Mouse (Mus musculus): ENCODE measurements around the gene Hoxa4.
A peak's percentile ranks its signal among the peaks of the same experiment; 100 is the strongest.

Gene Hoxa4

DNA sequence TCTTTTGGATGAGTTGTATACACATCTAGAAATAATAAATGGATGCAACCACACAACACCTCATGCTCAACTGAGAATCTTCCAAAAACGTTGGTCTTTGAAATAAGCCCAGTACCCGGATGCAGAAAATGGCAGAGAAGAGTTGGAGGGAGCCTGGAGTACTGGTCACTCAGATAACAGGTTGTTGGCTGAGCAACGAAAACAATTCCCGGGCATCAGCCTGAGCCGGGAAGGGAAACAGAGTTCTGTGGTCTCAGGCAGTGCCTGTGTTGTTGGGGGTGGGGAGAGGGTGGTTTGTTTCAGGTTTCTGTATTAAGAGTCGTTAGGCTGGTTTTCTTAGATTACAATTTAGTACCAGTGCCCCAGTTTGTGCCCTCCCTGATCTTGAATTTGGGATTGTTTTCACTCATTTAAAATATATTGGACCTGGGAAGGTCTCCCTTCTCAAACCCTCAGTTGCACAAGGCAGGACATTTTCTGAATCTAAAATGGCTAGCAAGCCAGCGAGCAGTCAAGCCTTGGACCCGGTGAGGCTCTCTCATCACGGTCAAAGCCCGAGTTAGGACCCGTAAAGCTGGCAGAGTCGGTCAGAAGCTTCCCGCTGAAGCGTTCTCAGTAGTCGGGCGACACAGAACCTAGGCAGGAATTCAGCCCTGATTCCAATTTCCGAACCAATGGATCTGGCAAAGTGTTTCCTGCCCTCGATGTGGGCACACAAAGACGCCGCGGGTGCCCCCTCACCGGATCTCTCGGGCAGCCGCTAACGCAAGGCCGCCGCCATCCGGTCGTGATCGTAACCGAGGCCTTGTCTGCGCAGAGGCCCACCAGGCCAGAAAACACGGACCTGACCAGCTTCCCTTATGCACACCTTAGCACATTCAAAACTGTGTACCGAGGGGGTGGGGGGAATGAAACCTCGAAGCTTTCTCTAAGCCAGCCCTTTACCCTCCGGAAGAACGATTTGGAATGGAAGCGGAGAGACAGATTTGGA lies 37.2 kb upstream of the Hoxa4 start:
- no peak for DNase-seq (ENCODE audit: low read depth, low spot score)

DNA sequence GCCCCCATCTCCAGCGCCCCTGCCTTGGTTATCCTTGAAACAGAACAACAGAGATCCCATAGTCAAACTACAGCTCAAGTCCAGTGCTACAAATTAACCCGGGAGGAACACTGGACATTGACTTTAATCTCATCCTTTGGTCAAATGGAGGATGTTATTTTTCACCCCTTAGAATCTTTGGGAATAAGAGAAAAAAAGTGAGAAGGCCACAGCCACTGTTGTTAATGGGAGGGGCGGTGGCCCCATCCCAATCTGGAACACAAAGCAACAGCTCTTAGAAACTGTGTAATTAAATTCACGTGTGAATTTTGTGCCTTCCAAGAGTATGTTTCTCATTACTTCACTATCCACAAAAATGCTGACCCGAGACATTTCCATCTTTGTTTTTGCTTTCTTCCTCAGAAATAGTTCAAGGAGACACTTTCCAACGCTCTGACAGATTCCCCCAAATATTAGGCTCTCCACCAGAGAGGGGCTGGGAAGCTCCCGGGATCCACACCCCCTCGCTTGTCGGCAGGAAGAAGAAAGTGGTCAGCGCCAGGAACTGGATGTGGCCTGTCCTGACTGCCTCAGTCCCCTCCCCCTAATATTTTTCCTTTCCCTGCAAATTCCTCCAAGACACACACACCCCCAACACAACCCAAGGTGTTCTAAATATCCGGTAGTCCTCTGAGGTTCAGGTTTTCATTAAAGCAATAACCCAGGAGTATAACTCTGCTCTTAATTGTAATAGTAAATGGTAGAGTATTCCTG lies 36.1 kb upstream of the Hoxa4 start:
- no peak for DNase-seq (ENCODE audit: low read depth, low spot score)

DNA sequence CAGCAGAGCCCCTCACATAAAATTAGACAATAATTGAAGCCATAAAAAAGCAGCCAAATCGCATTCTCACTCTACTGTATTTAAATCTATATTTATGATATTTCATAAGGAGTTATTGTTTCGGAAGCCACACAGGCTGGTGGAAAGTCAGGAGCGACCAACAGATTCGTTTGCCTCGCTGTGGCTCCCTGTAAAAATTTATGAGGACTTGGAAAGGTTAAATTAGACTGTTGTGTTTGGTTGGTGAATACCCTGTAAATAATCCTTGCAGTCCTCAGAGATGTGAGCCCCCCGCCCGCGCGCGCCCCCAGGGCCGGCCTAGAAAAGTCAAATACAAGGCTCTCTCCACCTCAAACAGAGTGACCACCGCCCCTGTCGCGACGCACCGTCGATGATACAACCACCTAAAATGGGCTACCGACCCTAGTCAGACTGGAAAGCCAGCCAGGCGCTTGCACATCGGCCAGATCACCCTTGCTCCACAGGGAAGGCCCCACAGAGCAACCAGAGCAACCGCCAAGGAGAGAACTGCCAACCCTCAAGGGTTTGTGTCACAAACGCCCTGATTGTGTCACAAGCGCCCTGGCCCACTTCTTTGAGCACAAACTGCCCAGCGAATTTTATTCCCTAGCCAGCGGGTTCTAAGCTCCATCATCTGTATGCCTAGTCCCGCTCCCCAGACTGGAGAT lies 35.2 kb upstream of the Hoxa4 start:
- DNase-seq (ENCODE audit: low read depth, low spot score), result no peak

GRCm38 (mm10) chr6:52225612-52226568 lies 34.3 kb upstream of the Hoxa4 start:
- no peak for DNase-seq (ENCODE audit: low read depth, low spot score)

DNA sequence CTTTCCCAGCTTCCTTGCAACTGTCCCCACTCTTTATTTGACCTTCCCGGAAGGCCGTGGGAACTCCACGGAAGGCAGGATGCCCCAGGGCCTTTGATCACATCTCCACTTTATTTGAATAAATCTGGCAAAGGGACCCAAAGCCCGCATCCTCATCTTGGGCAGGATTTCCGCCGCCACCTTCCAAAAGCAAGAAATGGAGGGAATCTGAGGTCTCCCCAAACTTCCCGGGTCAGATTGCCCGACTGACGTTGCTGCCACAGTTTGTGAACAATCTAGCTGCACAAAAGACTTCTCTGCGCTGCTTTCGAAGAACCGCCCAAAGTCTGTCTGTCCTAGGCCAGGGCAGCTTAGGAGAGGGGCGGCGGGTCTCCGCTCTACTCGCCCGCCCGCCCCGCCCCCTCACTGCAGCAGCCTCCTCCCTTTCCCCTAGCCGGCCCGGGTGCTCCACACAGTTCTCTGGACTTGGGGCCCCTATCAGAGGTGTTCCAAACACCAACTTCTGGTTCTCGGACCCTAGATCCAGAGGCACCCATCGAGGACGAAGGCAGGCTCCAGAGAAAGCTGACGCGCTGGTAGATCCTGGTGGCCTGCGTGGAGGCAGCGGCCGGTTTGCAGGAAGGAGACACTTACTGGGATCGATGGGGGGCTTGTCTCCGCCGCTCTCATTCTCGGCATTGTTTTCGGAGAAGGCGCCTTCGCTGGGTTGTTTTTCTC lies 33.5 kb upstream of the Hoxa4 start:
- DNase-seq (ENCODE audit: low read depth, low spot score), result no peak

- DNase-seq (ENCODE audit: low read depth, low spot score), result no peak
These were observed 32.6 kb upstream of the Hoxa4 start for GRCm38 (mm10) chr6:52223939-52224760.

DNA sequence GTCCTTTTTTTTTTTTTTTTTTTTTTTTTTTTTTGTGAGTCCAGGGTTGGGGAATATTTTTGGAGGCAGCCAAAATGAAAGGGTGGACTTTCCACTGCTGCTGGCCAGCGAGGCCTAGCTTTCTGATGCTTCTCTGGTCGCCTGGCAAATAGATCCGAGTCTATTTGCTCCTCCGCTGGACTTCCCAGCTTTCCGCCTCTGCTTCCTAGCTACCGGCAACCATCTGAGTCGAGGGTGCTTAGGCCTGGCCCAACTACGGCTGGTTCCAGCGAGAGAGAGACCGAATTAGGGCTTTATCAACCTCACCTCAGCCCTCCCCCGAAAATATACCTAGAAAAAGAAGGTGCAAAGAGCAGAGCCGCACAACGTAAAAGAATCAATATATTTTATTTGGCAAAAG lies 31.2 kb upstream of the Hoxa4 start:
- no peak for DNase-seq (ENCODE audit: low read depth, low spot score)

DNA sequence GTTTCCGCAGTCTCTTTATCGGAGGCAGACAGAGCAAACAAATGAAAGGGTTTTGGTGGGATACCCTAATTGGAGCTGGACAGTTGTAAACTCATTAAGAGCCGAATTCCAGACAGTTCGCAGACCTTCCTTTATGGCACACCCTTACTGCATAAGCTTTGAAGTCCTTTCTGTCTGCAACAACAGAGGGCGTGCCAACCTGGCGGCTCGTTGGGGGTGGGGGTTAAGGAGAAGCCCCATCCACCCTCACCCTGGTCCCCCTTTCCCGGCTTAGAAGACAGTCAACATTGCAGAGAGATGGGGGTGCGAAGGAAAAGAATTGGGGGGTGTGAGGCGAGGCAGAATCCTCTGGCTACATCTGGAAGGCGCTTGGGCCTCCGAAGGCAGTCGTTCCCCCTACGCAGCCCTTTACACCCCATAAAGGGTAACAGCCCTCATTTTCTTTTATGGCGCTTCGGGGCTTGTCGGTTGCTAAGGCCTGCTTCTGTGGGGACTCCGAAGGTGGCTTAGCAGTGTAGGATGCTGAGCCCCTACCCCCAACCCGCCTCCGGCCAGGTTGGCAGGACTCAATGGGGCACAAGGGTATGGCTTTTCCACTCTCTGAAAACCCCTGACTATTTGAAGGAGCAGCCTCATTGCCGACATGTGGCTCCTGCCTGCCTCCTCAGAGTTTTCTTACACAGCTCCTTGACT lies 30.6 kb upstream of the Hoxa4 start:
- DNase-seq (ENCODE audit: low read depth, low spot score), result no peak

DNA sequence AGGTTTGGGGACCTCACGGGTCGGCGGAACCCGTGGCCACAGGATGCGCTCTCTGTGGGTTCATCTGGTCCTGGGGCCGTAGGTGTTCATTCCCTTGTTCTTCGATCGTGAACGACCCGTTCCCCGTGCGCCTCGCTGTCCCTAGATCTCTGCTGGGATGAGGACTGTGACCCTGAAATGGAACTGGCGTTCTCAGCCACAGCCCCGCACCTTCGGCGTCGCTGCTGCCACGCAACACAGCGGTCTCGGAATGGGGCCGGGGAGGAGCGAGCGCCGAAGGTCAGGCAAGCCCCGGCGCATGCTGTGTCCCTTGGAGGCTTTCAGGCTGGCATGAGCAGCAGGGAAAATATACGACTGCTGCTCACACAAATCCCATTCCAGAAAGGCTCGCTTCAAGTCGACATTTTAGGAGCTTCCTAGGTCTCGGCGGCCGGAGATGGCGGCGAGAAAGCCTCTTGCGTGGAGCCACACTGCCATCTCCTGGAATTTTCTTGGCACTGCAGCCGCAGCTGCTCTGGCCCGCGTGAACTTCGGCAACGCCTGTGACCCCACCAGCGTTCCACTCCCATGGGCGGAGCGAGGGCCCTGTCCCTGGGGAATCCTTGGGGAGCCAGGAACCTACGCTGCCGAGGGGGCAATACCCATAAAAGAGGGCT lies 29.9 kb upstream of the Hoxa4 start, which contains the start of gene Hoxa7:
Hoxa7 (minus strand) TSS at position 518 of the 656 bp plus-strand sequence.
- DNase-seq (ENCODE audit: low read depth, low spot score), result peak; percentile 86

DNA sequence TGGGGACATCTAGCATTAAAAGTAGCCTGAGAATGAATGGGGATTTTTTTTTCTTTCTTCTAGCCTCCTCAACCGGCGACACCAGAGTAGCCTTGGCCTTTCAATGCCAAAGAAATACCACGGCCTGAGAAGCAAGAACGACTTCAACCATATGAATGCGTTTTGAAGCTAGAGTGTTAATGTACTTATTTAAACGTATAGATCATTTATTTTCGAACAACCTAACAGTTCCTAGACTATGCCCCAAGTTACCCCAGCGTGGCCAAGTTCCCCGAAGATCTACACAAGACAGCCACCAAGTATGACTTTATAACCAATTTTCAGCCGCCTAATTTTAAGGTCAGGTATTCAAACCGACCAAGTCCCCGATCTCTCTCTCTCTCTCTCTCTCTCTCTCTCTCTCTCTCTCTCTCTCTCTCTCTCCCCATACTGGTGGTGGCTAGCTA lies 29.3 kb upstream of the Hoxa4 start:
- no peak for DNase-seq (ENCODE audit: low read depth, low spot score)

DNA sequence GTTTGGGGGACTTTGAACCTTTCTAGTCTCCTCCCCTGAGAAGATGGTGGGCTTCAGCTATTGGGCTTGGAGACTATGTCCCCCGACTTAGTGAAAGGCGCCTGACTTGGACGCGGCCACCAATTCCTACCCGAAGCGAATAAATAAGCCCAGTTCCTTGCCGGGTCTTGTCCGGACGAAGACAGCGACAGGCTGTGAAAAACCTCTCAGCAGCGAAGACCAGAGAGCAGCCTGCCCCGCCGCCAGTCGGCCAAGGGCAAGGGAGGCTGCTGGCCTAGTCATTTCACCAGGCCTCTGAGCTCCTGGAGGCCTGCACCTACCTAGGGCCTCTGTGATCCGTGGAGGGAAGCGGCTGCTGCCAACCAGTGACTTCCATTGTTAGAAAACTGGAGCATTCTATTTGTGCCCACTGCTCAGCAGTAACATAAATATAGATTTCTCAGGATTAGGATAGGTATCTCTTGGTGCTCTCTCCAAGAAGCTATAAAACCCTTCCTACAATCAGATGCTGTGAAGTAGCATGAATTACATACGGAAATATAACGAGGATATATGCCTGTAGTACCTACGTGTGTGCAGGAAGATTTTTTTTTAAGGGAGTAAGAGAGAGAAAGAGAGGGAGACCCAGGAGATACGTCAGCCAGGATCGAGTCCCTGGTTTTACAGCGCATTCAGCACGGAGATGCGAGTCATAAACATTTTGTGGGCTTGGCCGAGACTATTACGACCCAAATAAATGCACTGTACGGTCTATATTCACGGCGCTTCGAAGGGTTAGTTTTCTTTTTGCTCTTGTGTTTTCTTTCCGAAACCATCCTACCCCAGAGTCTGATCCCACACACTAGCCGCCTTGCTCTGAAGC lies 28.7 kb upstream of the Hoxa4 start:
- DNase-seq (ENCODE audit: low read depth, low spot score), result no peak

DNA sequence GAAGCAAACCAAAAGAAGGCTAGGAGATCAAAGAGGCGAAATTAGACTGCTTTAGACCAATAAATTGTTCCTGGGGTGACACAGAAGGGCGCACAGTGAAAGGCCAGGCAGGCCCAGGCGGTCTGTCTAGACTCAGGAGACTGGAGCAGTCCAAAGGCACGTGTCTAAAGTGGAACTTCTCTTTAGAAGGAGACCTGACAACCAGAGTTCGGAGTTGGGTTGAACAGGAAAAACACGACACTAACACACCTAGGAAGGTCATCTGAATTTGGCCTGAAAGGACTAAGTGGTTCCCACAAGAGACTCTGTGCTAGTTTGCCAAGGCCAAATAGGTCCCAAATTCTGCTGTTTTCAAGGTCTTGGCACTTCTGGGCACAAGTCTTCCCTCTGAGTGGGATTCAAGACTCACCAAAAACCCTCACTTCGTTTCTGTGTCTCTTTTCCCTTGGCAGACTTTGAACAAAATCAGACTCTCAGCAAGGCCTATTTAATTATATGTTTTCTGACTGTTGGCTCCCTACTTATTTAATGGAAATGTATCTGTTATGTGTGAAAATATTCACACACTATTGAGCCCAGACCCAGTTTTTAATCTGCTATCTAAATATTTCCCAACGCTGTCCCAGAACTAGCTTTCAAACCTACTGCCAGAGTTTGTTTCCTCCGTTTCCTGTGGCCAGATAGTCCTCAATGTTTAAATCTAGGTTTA lies 27.8 kb upstream of the Hoxa4 start:
- DNase-seq (ENCODE audit: low read depth, low spot score), result no peak

DNA sequence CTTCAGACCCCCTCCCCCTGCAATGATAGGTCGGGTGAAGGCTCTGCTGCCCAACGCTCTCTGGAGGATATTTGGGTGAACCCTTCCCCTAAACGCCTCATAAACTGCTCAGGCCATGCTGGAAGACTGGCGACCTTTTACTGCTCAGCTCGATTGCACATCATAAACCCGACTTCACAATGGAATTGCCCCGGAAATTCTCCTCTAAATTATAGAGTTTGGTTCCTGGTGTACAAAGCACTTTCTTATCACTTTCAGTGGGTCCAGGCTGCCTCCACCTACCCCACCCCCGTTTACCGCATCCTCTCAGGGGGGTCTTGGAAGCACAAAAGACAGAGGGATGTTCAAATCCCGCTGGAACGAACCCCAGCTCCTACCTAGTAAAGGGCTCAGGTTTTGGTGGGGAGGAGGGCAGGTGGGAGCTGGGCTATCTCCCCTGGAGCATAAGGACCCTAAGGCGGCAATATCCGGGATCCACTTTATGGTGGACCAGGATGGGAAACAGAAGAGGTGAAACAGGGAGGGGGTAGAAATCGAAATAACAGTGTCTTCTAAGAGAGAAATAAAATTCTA lies 27.2 kb upstream of the Hoxa4 start:
- DNase-seq (ENCODE audit: low read depth, low spot score), result no peak

- DNase-seq (ENCODE audit: low read depth, low spot score), result no peak
These were observed 26.5 kb upstream of the Hoxa4 start for GRCm38 (mm10) chr6:52217895-52218642.

DNA sequence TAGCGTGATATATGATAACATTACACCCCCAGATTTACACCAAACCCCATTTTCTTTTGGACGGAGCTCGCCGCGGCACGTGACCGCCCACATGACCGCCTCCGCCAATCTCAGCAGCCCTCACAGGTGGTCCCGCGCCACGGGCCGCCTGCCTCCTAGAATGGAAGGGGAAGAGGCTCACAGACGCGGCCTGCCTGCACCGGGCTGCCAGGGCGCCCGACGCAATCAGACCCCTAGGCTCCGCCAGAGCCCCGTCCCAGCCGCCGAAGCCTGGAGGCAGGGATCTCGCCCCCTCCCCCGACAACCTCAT lies 25.9 kb upstream of the Hoxa4 start:
- DNase-seq (ENCODE audit: low read depth, low spot score), result no peak
